Mouse (Mus musculus) T-helper 17 cell (primary cell): ENCODE data around the gene Serp1.

Source experiments
- in situ Hi-C, 2 experiments: fragments of 300-600 bp; cut with MboI, MseI; formaldehyde crosslinking; loops; 1 replicate in 1 of 2; 2 replicates in 1 of 2; pipeline ENCODE4 v1.15.1; 2025; ENCODE audit warnings: high pct_unique_total_duplicates in 2 of 2

Serp1 gene

GRCm38 (mm10) chr3:58508020-58508750 is 17.5 kb downstream of the Serp1 start:
- in situ Hi-C loops: no loop called here

DNA sequence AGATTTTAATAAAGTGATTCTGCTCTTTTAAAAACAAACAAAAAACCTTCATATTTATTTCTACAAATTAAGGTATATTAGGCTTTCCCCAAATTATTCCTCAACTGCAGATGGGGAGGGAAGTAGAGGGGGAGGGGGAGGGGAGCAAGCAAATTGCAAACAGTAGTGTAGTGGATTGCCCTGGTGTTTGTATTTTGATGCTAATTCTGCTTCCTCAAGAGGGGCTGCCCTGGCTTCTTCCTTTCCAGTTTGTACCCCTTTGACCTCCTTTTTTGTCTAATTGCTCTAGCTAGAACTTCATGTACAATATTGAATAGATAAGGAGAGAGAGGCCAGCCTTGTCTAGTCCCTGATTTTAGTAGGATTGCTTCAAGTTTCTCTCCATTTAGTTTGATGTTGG is 21.0 kb downstream of the Serp1 start:
- in situ Hi-C loops: no loop called here

GRCm38 (mm10) chr3:58503720-58504333 is 21.9 kb downstream of the Serp1 start:
- in situ Hi-C loops: no loop called here

GRCm38 (mm10) chr3:58501961-58502360 is 23.7 kb downstream of the Serp1 start:
- in situ Hi-C loops: no loop called here

- in situ Hi-C loops: loop anchor here (5.0 to 25.0 kb wide), 2 partner anchors 331 to 656 kb away; partner anchors contain the start of gene Pfn2 (in 2 of the 2)
Measured at GRCm38 (mm10) chr3:58493621-58494020, 32.1 kb downstream of the Serp1 start.

DNA sequence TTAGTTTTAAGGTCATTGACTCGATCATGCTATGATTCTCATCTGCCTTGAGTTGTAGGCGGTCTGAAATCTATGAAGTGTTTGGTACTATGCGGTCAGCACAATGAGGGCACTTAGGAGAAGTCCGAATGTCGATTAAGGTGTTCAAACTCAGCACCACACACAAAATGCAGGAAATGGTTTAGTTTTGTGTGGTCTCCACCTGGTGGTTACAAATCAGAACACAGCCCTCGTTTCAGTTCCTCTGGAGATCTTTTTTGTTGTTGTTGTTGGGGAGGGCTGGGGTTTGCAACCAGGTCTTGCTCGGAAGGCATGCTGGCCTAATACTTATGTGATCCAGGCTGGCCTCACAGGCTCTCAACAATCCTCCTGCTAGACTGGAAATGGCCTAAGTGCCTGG is 34.9 kb downstream of the Serp1 start:
- in situ Hi-C loops: loop anchor here (5.0 to 25.0 kb wide), 2 partner anchors 328 to 653 kb away; partner anchors contain the start of gene Pfn2 (in 2 of the 2)

DNA sequence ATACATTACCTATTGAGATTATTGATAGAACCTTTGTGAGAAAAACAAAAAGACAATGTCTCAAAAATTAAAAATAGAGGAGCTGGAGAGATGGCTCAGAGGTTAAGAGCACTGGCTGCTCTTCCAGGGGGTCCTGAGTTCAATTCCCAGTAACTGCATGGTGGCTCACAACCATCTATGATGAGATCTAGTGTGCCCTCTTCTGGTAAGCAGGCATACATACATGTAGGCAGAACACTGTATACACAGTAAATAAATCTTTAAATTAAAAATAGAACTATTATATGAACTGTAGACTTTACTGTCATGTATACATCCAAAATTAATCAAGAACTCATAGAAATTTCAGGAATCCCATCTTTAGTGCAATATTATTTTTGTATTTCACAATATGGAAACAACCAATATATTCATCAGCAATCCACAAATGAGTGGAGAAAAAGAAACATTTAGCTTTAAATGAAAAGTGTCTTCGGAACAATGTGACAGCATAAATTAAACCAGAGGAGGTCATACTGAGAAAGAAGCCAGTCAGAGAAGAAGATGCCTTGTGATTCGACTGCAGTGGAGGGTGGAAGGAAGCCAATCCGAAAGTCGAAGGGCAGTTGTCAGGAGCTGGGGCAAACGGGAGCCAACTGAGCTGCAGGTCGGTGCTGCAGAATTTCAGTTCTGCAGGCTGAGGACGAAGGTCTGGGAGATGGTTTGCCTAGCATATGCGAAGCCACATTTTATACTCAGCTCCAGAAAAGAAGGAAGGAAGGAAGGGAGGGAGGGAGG is 37.5 kb downstream of the Serp1 start:
- in situ Hi-C loops: loop anchor here (10.0 to 25.0 kb wide), 2 partner anchors 253 to 651 kb away; partner anchors contain the start of gene Pfn2 (in 2 of the 2)

DNA sequence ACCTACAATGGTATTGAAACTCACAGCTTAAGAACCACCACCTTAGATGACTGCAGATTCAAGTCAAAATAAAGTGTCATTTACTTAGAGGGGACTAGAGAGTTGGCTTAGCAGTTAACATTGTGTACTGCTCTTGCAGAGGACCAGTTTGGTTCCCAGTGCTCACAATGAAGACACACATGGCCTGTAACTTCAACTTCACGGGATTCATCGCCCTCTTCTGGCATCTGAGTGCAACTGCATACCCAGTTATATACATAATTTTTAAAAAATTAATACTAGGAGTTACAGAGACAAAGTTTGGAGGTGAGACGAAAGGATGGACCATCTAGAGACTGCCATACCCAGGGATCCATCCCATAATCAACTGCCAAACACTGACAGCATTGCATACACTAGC is 38.6 kb downstream of the Serp1 start:
- in situ Hi-C loops: loop anchor here (10.0 to 25.0 kb wide), 2 partner anchors 252 to 650 kb away; partner anchors contain the start of gene Pfn2 (in 2 of the 2)

- in situ Hi-C loops: loop anchor here (10.0 to 25.0 kb wide), 2 partner anchors 251 to 649 kb away; partner anchors contain the start of gene Pfn2 (in 2 of the 2)
Measured at GRCm38 (mm10) chr3:58485883-58486282, 39.8 kb downstream of the Serp1 start.

GRCm38 (mm10) chr3:58478755-58479455 is 46.8 kb downstream of the Serp1 start:
- in situ Hi-C loops: loop anchor here (10.0 to 25.0 kb wide), 2 partner anchors 314 to 642 kb away; partner anchors contain the start of gene Pfn2 (in 2 of the 2)

DNA sequence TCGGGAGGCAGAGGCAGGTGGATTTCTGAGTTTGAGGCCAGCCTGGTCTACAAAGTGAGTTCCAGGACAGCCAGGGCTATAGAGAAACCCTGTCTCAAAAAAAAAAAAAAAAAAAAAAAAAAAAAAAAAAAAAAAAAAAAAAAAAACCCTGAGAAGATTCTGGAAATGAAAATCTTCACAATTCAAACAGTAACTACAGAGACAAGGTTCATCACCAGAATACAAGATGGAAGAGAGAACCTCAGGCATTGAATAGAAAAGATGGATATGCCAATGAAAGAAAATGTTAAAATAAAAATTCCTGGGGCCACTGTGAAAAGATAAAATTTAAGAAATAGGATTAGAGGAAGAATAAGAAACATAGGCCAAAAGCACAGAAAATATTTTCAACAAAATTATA is 50.4 kb downstream of the Serp1 start:
- in situ Hi-C loops: loop anchor here (10.0 to 25.0 kb wide), 2 partner anchors 310 to 638 kb away; partner anchors contain the start of gene Pfn2 (in 2 of the 2)
